Mouse (Mus musculus) thymus, adult 2 months (tissue): ENCODE results near the gene Irs2.

ENCODE experiments used
- CTCF ChIP-seq: fragments of 200-500 bp; IDR thresholded peaks from 2 replicates; pipeline ENCODE4 v1.5.1; 2012; ENCODE audit warnings: mild to moderate bottlenecking, control low read depth, low read length, moderate library complexity, borderline replicate concordance; ENCODE audit not compliant: control insufficient read depth, poor library complexity, insufficient read depth; ENCODE audit errors: extremely low read depth
- POLR2A ChIP-seq: fragments of 200-500 bp; IDR thresholded peaks from 2 replicates; pipeline ENCODE4 v1.6.1; 2012; ENCODE audit warnings: mild to moderate bottlenecking, low read length, control low read depth, moderate library complexity; ENCODE audit not compliant: control insufficient read depth, poor library complexity, insufficient read depth; ENCODE audit errors: extremely low read depth

DNA sequence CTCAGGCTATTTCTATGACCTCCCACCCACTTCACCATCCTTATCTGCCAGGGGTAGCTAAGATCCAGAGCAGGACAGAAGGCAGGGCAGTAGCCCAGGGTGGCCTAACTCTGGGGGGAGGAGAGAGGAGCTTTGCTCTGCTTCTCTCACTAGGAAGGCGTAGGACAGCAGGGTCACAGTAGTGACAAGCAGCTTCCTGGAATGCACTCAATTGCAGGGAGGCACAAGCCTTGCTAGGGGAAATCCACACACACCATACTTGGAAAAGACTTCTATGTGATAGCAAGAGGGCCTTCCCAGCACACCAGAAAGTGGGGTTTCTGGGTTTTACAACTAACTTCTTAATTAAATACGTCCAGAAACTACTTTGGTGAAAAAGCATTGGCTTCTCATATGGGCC lies 12.5 kb downstream of the Irs2 start:
- TF ChIP-seq CTCF (no peak), POLR2A (no peak)
